Mouse (Mus musculus) embryo, embryonic 10 days (tissue): ENCODE data around the gene Ggt1.
"Not testable (repeated sequence)": the region's sequence is repeated elsewhere in the genome, so short reads cannot be mapped to it uniquely, and the experiment has no call there.

Experiments
- DNase-seq: peaks from one replicate; pipeline ENCODE4 v3.0.0-alpha.2; 2015; ENCODE audit warnings: low spot score

The Ggt1 gene

DNA sequence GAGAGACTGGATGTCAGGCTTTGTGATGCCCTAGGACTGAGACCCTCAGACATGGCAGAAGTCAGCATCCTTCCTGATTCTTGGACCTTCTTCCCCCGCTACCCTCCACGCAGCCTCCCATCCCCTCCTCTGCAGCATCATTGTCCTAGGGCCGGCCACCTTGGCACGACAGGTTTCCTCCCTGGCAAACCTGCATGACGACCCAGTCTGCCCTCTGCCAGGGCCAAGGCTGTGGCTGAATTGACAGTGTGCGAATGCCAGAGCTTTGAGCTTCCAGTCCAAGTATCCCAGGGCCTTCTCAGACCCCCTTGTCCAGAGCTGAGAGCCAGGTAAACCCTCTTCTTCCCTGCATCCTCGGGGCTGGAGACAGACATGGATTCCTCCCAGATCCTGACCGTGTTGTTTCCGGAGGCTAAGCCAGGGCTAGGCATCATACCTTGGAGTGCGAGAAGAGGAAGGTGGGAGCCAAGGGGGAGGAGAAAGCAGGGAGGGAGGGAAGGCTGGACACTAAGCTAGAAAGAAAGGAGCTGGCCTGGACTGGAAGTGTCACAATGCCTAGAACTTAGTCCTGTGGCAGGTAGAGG lies at the start of gene Ggt1:
Ggt1 (plus strand) TSS at position 534 of the 584 bp plus-strand sequence.
- DNase-seq: no peak

DNA sequence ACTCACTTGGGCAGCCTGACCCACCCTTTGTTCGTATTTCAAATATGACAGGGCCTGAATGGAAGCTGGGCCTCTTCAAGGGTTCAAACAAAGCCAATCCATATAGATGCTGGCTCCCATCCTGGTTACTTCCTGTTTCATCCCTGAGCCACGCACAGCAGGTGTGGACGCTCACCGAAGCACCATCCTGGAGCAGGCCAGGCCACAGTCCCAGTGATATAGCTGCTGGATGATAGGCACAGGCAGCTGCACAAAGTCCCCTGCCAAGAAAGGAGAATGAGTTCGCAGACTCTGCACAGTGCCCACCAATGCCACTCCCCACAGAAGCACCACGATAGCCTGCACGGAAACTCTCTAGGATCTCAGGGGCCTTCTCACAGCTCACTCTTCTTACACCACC lies 49.5 kb upstream of the Ggt1 start:
- DNase-seq: no peak

DNA sequence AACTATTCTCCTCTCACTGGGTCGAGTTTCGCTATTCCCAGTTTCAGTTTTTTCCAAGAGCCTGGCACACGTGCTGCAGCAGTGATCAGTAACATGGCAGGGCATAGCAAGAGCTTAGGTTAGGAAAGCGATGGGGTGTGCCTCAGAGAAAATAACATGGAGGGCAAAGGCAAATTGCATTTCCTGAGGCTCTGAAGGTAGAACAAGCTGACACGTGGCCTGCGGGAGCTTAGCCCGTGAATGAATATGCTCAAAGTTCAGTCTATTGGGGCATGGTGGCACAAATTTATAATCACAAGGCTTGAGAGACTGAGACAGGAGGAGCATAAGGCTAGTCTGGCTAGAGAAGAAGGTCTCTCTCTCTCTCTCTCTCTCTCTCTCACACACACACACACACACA lies 48.6 kb upstream of the Ggt1 start:
- DNase-seq: no peak

DNA sequence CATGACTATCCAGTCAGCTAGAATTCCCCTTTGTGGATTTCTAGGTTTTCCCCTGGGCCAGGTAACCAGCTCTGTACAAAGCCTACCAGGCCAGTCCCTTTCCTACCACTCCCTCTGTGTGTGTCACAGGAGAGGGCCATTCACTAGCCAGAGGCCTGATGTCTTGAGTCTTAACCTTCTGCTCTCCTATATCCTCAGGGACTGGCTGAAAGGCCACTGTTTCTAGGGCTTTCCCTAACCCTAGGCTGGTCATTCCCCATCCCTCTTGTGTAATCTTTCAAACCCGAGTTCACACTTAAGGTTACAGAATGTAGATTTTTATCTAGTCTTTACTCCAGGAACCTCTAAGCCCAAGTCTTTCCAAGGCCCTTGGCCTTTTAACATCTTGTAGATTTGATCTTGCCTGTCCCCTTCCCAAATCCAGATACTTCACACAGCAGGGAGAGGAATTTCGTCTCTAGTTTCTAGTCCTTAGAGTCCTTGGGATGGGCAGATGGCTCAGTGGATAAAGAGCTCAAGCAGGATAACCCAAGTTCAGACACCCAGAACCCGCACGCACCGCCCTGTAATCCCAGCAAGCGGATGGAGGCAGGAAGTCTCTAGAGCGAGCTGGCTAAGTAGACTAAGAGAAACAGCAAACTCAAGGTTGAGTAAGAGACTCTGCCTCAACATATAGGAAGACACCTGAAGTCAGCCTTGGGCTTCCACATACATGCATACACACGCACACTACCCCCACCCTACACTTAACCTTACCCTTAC lies 47.9 kb upstream of the Ggt1 start:
- DNase-seq: no peak

DNA sequence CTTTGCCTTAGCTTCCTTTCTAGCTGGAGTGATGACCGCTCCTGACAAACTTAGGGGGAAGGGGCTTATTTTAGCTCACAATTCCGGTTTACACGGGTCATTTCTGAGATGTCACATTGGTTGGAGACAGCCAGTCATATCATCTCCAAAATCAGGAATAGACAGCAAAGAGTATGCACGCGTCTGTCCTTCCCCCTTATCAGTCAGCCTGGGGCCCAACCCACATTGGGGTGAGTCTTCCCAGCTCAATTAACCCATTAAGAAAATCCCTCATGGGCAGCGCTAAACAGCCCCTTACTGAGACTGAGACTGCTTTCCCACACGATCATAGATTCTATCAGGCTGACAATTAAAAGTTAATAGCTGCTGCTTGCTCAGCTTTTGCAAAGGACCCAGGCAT lies 47.0 kb upstream of the Ggt1 start:
- DNase-seq: no peak

DNA sequence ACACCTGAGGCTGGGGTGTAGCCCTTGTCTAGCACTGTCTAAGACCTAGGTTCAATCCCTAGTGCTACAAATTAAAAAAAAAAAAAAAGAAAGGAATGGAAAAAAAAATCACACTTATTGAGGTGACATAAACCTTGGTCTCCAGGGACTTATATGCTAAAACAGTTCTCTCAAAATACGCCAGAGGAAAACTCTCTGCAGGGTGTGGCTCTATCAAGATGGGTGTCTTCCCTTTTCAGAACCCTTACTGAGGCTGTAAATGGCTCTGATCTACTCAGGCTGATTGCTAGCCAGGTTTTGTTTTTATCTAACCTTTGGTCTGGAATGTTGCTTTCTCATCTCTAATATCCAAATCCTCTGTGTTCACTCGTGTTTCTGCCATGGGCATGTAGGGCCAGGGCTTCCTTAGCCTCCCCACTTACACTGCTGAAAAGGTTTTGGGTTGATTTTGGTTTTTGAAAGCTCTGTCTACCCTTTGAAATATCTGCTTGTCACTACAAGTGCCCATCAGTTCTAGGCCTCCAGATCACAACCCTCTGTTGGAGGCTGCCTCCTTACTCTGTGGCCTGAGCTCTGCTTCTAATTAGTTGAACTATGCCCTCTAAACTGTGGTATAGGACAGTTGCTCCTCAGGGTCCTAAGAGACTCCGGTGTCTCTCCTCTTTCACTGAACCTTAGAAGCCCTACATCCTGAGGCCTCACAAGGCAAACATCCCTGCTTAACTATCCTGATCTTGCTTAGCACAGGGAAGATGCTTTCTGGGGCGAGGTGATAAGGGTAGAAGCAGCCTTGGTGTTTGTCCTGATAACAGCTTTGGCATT lies 46.0 kb upstream of the Ggt1 start:
- peak; percentile 49 for DNase-seq

DNA sequence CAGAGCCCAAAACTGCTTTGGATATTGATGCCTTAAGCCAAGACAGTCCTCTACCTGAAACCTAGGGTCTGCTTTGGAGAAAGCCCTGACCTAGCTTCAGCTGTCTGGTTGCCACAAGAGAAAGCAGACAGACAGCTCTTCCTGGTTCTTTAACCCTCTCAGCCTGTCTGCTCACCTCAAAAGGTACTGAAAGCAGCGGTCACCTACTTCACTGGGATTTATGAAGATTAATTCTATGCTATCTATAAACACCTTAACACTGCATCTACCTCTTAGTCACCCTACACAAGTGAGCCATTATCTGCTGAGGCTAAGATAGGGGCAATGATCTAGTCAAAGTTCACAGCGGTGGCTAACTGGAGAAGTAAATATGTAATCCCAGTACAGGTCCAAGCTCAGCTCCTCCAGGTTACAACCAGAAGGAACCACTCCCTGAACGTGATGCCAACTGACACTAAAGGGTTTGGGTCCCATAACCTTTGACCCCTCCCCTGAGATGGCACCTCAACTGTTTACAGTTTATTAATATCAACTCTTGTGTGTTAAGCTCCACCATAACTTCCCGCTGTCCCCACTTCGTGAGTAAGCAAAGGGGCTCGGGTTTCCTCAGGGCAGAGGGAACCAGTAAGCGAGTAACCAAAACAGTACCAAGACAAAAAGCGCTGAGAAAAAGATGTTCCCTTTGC lies 45.2 kb upstream of the Ggt1 start:
- DNase-seq: no peak

DNA sequence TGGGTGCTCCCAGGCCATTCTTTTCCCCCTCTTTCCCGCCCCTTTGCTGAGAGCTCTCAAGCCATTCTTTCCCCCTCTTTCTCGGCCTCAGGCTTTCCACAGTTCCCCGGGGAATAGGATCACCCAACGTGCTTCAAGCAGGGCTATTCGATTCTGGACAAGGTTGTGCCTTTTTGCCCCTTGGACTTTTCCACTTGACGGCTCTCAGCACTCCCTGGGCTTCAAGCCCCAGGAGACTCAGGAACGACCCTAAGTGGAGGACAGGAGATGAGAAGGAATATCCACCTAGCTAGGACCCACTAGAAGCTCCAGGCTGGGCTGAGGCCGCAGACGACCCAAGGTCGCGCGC lies 44.7 kb upstream of the Ggt1 start:
- DNase-seq: no peak

DNA sequence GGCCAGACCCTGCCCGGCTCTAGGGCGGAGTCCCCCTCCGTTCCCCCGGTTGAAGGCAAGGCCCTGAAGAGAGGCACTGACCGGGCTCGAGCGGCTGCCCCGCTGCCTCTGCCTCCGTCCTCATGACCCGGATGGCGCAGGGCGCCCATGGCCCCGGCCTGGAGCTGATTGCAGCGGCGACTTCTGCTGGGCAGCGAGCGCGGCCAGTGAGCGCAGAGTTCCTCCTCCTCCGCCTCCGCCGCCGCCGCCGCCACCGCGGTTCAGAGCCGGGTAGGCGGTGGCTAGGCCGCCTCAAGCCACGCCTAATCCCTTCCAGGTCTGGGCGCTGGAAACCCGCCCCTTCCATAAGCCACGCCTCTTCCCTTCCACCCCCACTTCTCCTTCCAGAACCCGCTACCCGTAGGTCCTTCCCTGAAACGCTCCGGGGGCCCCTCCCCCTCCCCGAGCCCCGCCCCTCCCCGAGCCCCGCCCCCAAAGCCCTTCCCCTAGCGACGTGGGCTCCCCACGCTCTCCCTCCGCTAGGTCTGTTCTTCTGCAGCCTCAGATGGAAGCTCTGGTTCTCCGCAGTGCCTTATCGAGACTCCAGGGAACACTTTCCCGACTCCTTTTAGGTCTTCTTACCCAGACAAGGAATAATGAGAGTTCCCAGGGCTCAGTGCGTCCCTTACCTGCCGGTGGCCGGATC lies 44.2 kb upstream of the Ggt1 start, which contains the start of gene Snrpd3:
Snrpd3 (plus strand) TSS at position 479 of the 685 bp plus-strand sequence.
- DNase-seq: peak; percentile 97

DNA sequence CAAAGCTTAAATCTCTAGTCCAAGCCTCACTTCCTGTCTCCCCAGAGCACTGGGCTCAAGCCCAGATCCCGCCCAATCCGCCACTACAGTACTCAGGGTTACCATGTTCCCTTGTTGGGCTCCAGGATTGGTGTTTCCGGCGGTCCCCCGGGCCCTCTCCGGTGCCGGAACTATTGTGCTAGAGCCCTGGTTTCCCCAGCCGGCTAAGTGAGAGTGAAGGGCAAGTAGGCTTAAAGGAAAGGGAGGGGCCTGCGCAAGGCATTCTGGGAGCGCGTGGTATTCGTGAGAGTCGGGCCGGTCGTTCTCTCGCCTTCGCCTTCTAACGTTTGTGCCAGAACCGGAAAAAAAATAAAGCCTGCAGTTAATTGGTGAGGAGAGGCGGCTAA lies 43.7 kb upstream of the Ggt1 start, which contains the start of gene Gucd1:
Gucd1 (minus strand) TSS at position 215 of the 386 bp plus-strand sequence.
- DNase-seq: peak; percentile 93

DNA sequence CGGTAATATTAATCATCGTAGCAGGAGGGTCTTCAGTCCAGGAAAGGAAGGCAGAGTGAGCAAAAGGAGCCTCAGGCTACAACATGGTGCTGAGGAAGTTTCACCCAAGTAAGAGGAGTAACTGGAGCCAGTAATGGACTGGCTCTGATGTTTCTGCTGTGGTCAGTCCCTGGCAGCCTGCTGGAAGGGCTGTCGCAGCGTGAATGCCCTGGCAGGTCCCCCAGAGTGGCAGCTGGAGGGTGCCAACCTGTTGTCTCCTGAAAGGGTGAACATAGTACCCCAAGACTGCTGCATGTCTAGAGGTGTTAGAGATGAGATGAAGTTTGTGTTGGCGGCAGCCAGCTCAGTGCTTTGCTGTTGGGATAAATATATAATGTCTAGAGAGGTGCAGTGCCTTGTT lies 40.8 kb upstream of the Ggt1 start:
- DNase-seq: no peak

DNA sequence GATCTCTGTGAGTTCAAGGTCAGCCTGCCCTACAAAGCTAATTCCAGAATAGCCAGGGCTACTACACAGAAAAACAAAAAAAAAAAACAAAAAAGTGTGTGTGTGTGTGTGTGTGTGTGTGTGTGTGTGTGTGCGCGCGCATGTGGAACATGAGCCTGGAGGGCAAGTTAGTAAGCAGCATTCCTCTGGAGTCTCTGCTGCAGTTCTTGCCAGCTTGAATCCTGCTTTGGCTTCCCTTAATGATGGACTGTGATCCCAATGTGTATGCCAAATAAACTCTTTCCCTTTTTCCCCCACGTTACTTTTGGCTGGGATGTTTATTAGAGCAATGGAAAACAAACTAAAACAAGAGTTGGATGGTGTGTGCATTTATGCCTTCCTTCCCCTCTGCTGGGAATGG lies 39.8 kb upstream of the Ggt1 start:
- DNase-seq: no peak

DNA sequence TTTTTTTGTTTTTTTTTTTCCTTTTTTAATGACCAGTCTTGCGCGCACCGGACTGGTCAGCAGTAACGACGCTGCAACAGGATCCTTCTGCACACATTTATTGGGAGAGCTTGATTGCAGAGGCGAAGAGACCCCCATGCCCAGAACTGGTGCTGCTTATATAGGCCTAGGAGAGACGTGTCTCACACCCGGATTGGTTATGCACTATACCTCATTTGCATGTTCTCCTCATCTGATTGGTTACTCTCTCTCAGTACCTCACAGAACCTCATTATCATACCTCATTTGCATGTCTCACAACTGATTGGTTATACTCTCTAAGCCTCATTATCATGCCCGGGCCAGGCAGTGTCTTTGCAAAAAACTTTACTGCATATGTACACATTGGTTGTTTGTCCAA lies 36.0 kb upstream of the Ggt1 start:
- DNase-seq: not testable (repeated sequence)

DNA sequence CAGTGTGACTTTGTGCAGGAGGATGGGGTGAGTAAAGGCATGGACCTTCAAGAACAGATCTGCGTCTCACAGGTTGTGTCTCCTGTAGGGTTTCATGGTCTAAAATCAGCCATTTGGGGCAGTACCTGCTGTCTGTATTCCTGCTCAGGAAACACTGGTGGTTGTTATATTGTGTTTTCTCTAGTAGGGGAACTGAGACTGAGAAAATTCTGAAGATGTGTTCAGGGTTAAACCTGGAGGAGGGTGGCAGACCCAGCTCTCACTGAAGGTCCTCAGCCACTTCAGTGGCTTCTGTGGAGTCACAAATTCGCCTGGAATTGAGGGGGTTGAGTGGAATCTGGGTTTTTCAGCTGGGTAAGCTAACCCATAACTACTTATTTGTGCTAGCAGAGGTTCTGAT lies 31.1 kb upstream of the Ggt1 start:
- no peak for DNase-seq

DNA sequence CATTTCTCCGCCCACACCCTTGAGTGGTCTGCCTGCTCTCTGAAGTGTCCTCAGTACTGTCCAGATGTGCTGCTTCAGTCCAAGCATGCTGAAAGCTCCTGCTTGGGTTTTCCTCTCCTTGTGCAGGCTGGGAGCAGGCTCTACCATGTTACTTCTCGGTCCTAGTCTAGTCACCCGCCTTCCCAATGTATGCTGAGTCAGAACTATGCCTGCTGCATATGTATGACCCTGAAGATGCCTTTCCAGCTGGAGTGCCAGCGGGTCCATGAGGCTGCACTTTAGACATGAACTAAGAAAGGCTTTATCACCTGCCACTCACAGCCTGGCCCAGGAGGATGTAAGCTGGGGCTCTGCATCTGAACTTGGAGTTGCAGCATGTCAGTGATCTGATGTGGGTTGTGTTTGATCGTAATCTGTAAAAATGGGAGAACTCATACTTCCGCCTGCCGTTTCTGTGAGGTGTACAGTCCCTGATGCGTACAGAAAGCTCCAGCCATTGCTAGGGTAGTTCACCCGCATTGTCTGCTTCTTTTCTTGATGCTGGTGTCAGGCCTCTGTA lies 29.8 kb upstream of the Ggt1 start:
- no peak for DNase-seq

DNA sequence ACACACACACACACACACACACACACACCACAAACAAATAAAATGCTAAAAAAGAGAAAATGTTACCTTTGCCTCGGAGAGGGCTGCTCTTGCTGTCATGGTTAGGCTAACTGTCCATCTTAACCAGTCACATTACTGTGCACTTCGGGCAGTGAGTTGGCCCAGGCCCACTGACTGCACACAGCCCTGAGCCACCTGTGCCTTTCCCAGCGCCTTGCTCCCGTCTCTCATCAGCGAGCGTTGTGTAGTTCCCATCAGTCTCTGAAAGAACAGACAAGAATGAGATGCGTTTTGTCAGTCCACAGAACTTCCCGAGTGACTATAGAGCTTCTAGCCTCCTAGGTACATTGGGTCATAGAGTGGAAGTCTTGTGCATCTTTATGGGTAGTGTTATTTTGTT lies 27.2 kb upstream of the Ggt1 start:
- DNase-seq: no peak

DNA sequence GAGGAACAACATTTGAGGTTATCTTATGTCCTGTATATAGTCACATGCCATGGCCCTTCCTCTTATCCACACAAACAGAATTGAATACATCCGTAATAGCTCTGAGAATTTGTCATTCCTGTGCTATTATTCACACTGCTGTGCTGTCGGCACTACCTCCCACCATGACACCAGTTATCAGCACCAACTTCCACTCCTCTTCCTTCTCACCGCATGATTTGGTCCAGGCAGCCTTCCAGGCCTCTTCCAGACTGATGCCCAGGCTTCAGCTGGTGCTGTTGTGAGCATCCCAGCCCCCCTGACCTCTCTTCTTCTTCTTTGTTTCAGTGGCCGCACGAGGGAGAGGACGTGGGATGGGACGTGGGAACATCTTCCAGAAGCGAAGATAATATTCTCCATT lies 26.5 kb upstream of the Ggt1 start:
- no peak for DNase-seq

DNA sequence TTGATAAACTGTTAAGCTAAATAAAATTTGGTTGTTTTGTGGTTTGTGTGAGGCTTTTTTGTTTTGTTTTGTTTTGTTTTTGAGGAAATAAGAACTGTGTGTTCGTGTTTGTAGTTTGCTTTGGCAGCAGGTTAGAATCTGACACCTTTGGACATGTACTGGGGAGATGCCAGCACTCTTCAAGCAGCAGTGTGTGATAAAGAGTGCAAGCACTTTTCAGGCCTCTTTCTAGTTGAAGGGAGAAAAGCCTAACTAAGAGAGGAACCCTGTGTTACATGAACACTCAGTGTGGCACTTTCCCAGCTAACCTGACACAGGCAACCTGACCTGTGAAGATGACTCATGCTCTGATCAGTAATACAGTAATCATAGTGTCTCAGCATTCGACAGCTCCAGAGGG lies 26.0 kb upstream of the Ggt1 start:
- no peak for DNase-seq

DNA sequence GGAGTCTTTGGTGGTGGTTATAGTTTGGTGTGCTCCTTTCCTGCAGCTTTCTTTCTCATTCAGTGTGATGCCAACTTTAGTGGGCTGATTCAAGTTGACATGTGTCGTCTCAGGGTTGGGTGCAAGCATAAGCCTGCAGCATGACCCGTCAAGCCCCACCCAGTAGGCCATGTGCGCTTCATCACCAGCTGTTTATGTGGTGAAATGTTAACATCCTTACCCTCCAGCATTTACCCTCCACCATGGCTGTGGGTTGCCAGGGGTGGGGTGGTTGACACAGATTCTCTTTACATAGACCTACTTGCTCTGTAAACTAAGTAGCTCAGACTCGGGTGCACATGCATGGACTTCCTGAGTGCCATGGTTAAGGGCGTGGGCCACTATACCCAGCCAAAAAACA lies 25.3 kb upstream of the Ggt1 start:
- no peak for DNase-seq

DNA sequence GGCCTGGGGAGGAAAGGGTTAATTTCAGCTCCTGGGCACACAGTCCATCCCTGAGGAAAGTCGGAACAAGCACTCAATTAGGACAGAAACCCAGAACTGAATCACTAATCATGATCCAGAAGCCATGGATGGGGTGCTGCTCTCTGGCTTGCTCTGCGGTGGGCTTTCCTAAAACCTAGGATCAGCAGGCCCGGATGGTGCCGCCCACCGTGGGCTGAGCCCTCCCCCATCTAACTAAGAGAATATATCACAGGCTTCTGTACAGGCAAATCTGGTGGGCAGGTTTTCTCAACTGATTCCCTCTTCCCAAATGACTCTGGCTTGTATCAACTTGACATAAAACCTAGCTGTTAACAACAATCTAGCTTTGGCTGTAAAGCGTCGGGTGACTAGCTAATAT lies 13.5 kb upstream of the Ggt1 start:
- no peak for DNase-seq

DNA sequence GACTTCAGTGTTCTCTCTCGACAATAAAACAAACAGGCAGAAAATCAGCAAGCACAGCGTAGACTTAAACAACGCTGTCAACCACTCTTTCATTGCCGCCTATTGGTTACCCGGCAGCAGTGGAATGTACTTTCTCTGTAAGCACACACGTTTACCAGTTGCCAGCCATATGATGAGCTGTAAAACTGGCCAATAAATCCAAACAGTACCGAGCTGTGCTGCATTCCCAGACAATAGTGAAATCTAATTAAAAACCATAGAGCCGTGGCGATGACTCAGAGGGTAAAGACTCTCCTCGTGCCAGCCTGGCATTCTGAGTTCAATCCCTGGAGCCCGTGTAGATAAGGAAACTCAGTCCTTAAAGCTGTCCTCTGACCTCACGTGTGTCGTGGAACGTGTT lies 12.9 kb upstream of the Ggt1 start:
- no peak for DNase-seq

DNA sequence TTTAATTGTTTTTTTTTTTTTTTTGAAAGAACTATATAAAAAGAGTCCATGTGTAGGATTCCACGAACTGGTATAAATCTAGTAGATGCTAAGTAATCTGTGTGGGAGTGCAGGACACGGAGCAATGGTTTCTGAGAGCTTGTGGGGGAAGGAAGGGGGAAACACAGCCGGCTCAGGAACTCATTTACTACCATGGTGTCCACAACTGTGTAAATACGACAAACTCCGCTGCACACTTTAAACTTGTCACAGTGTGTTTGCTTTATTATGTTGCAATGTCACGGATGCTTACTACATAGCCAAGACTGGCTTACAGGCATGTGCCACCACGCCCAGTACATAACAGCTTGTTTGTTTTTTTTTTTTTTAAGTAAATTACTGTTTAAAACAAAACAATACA lies 11.5 kb upstream of the Ggt1 start:
- no peak for DNase-seq
